15 mouse cellular contexts compared by ENCODE assay signal in genomic region chr2:170009729-170010128, GRCm38 (mm10).
DNase-seq lines count a peak whose midpoint lies in the region; ATAC-seq and TF ChIP-seq lines count a peak whose summit lies in the region.
"Had no signal": no experiment of that assay in that cellular context is flagged by ENCODE, and none has a peak within 500 bp of the region (broad histone marks: within the 10 kb centered on the region; RNA-seq: fewer than 3 reads in every experiment).

No protein-coding gene starts in this region.

- no peak overlapping the region for H3K4me3 ChIP-seq in neural tube, embryonic 11.5 days (ENCODE audit: low read depth, low read length)
- H3K4me3 ChIP-seq in forebrain, embryonic 14.5 days (ENCODE audit: low read depth, low read length) = no peak overlapping the region
- H3K4me3 ChIP-seq in hindbrain, postnatal 0 days (ENCODE audit: low read length) = no peak overlapping the region
- no peak overlapping the region for H3K4me3 ChIP-seq in neural tube, embryonic 15.5 days (replicated peaks)
- H3K4me3 ChIP-seq: embryonic facial prominence, embryonic 15.5 days had no signal

- no peaks in the 10 kb centered on the region; the same call in 1 of the 2 replicates for H3K4me1 ChIP-seq in neural tube, embryonic 11.5 days (ENCODE audit: control insufficient read depth, insufficient read depth, low read length)
- peaks cover 4% of the 10 kb centered on the region; the same call in 1 of the 2 replicates for H3K4me1 ChIP-seq in forebrain, embryonic 14.5 days (ENCODE audit: control insufficient read depth, insufficient read depth, low read length)
- H3K4me1 ChIP-seq in hindbrain, postnatal 0 days (ENCODE audit: insufficient read depth, low read length) = no peaks in the 10 kb centered on the region
- H3K4me1 ChIP-seq in neural tube, embryonic 15.5 days = peaks cover 9% of the 10 kb centered on the region; the same call in 1 of the 2 replicates

- H3K36me3 ChIP-seq in neural tube, embryonic 11.5 days (ENCODE audit: control insufficient read depth, insufficient read depth, low read length) = no peaks in the 10 kb centered on the region
- no peaks in the 10 kb centered on the region for H3K36me3 ChIP-seq in forebrain, embryonic 14.5 days (ENCODE audit: control insufficient read depth, insufficient read depth, low read length)
- no peaks in the 10 kb centered on the region for H3K36me3 ChIP-seq in hindbrain, postnatal 0 days (ENCODE audit: insufficient read depth, low read length)
- H3K36me3 ChIP-seq in neural tube, embryonic 15.5 days = no peaks in the 10 kb centered on the region
- H3K36me3 ChIP-seq: embryonic facial prominence, embryonic 15.5 days had no signal

- peak; percentile 13; the same call in 1 of the 2 replicates for TF ChIP-seq CTCF in hindbrain, postnatal 0 days (IDR thresholded peaks at IDR 0.05; ENCODE audit: low read depth)

- DNase-seq in neural tube, embryonic 11.5 days (ENCODE audit: low spot score) = no peak
- no peak for DNase-seq in neural tube, embryonic 10.5 days (ENCODE audit: extremely low spot score, low spot score)
- DNase-seq in forebrain, embryonic 14.5 days (ENCODE audit: low spot score) = peak; percentile 65
- DNase-seq in hindbrain, postnatal 0 days (ENCODE audit: low spot score) = no peak
- no peak for DNase-seq in heart, adult 18-20 months
- DNase-seq in adrenal gland, adult (ENCODE audit: inconsistent age in 2 of 2, low spot score in 1 of 2) = no peak
- DNase-seq in urinary bladder, adult 2 months (ENCODE audit: low spot score) = no peak
- DNase-seq: cerebellum, postnatal 10 days; heart, adult 11 months; left cerebral cortex, postnatal 4 days; lung, postnatal 4 days had no signal

- H3K27me3 ChIP-seq in neural tube, embryonic 11.5 days (ENCODE audit: control insufficient read depth, insufficient read depth, low read length) = no peaks in the 10 kb centered on the region
- H3K27me3 ChIP-seq in forebrain, embryonic 14.5 days (replicated peaks; ENCODE audit: control insufficient read depth, insufficient read depth, low read length) = no peaks in the 10 kb centered on the region
- no peaks in the 10 kb centered on the region for H3K27me3 ChIP-seq in hindbrain, postnatal 0 days (ENCODE audit: insufficient read depth, low read length)
- H3K27me3 ChIP-seq in neural tube, embryonic 15.5 days (replicated peaks) = no peaks in the 10 kb centered on the region
- H3K27me3 ChIP-seq: embryonic facial prominence, embryonic 15.5 days had no signal

- no peaks in the 10 kb centered on the region for H3K9me3 ChIP-seq in neural tube, embryonic 11.5 days (ENCODE audit: control insufficient read depth, low read length)
- H3K9me3 ChIP-seq in forebrain, embryonic 14.5 days (replicated peaks; ENCODE audit: control insufficient read depth, low read length) = peaks cover 5% of the 10 kb centered on the region
- H3K9me3 ChIP-seq in hindbrain, postnatal 0 days (ENCODE audit: low read length) = no peaks in the 10 kb centered on the region
- no peaks in the 10 kb centered on the region for H3K9me3 ChIP-seq in neural tube, embryonic 15.5 days (replicated peaks)
- H3K9me3 ChIP-seq: embryonic facial prominence, embryonic 15.5 days had no signal

- no peak overlapping the region for H3K9ac ChIP-seq in neural tube, embryonic 11.5 days (ENCODE audit: low read length)
- H3K9ac ChIP-seq in forebrain, embryonic 14.5 days (ENCODE audit: low read length) = no peak overlapping the region
- no peak overlapping the region for H3K9ac ChIP-seq in hindbrain, postnatal 0 days (replicated peaks; ENCODE audit: low read length)
- H3K9ac ChIP-seq in neural tube, embryonic 15.5 days (replicated peaks) = 0 out of 2 replicates have a peak overlapping the region, but pooled peaks have one; percentile 6
- H3K9ac ChIP-seq: embryonic facial prominence, embryonic 15.5 days; liver, embryonic 14.5 days had no signal

- peak; percentile 67 for ATAC-seq in neural tube, embryonic 11.5 days (ENCODE audit: insufficient read depth, low FRiP score, low TSS enrichment)
- peak; percentile 47 for ATAC-seq in forebrain, embryonic 14.5 days
- 0 out of 2 replicates have a peak, but pooled peaks have one; percentile 34 for ATAC-seq in hindbrain, postnatal 0 days
- no peak for ATAC-seq in neural tube, embryonic 15.5 days (ENCODE audit: low FRiP score)
- ATAC-seq: intestine, embryonic 16.5 days had no signal

- no peak overlapping the region for H3K27ac ChIP-seq in neural tube, embryonic 11.5 days (ENCODE audit: low read depth, low read length)
- H3K27ac ChIP-seq in forebrain, embryonic 14.5 days (ENCODE audit: low read depth, low read length) = no peak overlapping the region
- H3K27ac ChIP-seq in hindbrain, postnatal 0 days = no peak overlapping the region
- H3K27ac ChIP-seq in neural tube, embryonic 15.5 days (replicated peaks) = 0 out of 2 replicates have a peak overlapping the region, but pooled peaks have one; percentile 18
- H3K27ac ChIP-seq: embryonic facial prominence, embryonic 15.5 days; liver, embryonic 14.5 days had no signal

- WGBS in neural tube, embryonic 11.5 days = 40% methylated on average over 11 of the region's 11 CpGs
- 4% methylated on average over 11 of the region's 11 CpGs for WGBS in forebrain, embryonic 14.5 days
- WGBS in hindbrain, postnatal 0 days = 14% methylated on average over 11 of the region's 11 CpGs
- WGBS in neural tube, embryonic 15.5 days = 21% methylated on average over 11 of the region's 11 CpGs

- H3K4me2 ChIP-seq in neural tube, embryonic 11.5 days (ENCODE audit: low read depth) = no peak overlapping the region
- peak overlapping the region; percentile 12; the same call in 1 of the 2 replicates for H3K4me2 ChIP-seq in forebrain, embryonic 14.5 days (ENCODE audit: low read length)
- peak overlapping the region; percentile 35 for H3K4me2 ChIP-seq in hindbrain, postnatal 0 days (ENCODE audit: low read depth, low read length)
- H3K4me2 ChIP-seq in neural tube, embryonic 15.5 days = peak overlapping the region; percentile 40
- H3K4me2 ChIP-seq: embryonic facial prominence, embryonic 15.5 days had no signal
